Mouse (Mus musculus): Measurements from ENCODE around the gene Rbm47.

- TF ChIP-seq CTCF (IDR thresholded peaks at IDR 0.05; ENCODE audit: control insufficient read depth, insufficient read depth, insufficient replicate concordance, low read depth, low read length) (no peak), POLR2A (IDR thresholded peaks at IDR 0.05; ENCODE audit: control insufficient read depth, low read depth, low read length) (no peak)
Observed at GRCm38 (mm10) chr5:66039813-66040212, 133.1 kb downstream of the Rbm47 start.
